Mouse (Mus musculus) forebrain, postnatal 0 days (tissue): ENCODE results near the gene Procr. TPM values are rescaled to one million over a fixed set of nuclear protein-coding genes. Genes with fewer than 3 reads are reported as not detected.
"Not testable (repeated sequence)": the region's sequence is repeated elsewhere in the genome, so short reads cannot be mapped to it uniquely, and the experiment has no call there.

ENCODE experiments used
- ATAC-seq: fragments of 200-750 bp; cut with Nextera tagmentation; 2 replicates; pipeline ENCODE4 v1.8.0; 2017; ENCODE audit warnings: mild to moderate bottlenecking, moderate library complexity
- DNase-seq: peaks from one replicate; pipeline ENCODE4 v3.0.0-alpha.2; 2015
- H3K27ac ChIP-seq: fragments of 300-500 bp; sonication (generic); 2 replicates; pipeline ENCODE4 v1.5.1; 2014; ENCODE audit warnings: low read depth, mild to moderate bottlenecking, antibody characterized with exemption, low read length, moderate library complexity, mixed read lengths
- H3K27me3 ChIP-seq: fragments of 300-500 bp; sonication (generic); 2 replicates; pipeline ENCODE4 v1.6.1; 2014; ENCODE audit warnings: mild to moderate bottlenecking, low read length, mixed read lengths; ENCODE audit not compliant: insufficient read depth
- H3K36me3 ChIP-seq: fragments of 300-500 bp; sonication (generic); 2 replicates; pipeline ENCODE4 v1.6.1; 2014; ENCODE audit warnings: mild to moderate bottlenecking, moderate library complexity; ENCODE audit not compliant: insufficient read depth
- H3K4me1 ChIP-seq: fragments of 300-500 bp; sonication (generic); 2 replicates; pipeline ENCODE4 v1.6.1; 2014; ENCODE audit warnings: antibody characterized with exemption; ENCODE audit not compliant: insufficient read depth
- H3K4me2 ChIP-seq: fragments of 300-500 bp; sonication (generic); 2 replicates; pipeline ENCODE4 v1.6.1; 2014; ENCODE audit warnings: low read depth, mild to moderate bottlenecking, moderate library complexity
- H3K4me3 ChIP-seq: fragments of 300-500 bp; sonication (generic); 2 replicates; pipeline ENCODE4 v1.5.1; 2014; ENCODE audit warnings: low read depth, low read length, mixed read lengths
- H3K9ac ChIP-seq: fragments of 300-500 bp; sonication (generic); 2 replicates; pipeline ENCODE4 v1.6.1; 2014; ENCODE audit warnings: mild to moderate bottlenecking
- H3K9me3 ChIP-seq: fragments of 300-500 bp; sonication (generic); 2 replicates; pipeline ENCODE4 v1.6.1; 2016; ENCODE audit warnings: low read length
- CTCF ChIP-seq: sonication (generic); IDR thresholded peaks from 2 replicates; pipeline ENCODE4 v1.5.1; 2016; ENCODE audit warnings: antibody characterized with exemption, control low read depth, low read depth
- WGBS: fragments of 180-500 bp; shearing (Covaris S2); extraction: QIAGEN DNeasy Blood & Tissue Kit; methylation state at CpG from one replicate; pipeline ENCODE4 v1.1.7; 2014; 5-methylcytosine and 5-hydroxymethylcytosine counted together
- polyA plus RNA-seq: library from polyadenylated mRNA; unstranded; fragments of >200 nt; fragmentation: Nextera tagmentation; extraction: Ambion mirVana; gene quantifications from 2 replicates; pipeline ENCODE4 v1.2.1, GENCODE M21; 2015
- total RNA-seq: library from RNA; depleted of rRNA; stranded (reverse); fragments of >200 nt; gene quantifications from 2 replicates; pipeline ENCODE4 v1.2.3, GENCODE M21; 2014

Gene Procr
- total and polyA plus RNA-seq, 2 experiments from 2014 or later = 1.6 to 1.9 TPM

GRCm38 (mm10) chr2:155735080-155735479 lies 15.8 kb upstream of the Procr start:
- no peak overlapping the region for H3K4me3 ChIP-seq
- H3K9ac ChIP-seq = no peak overlapping the region
- no peaks in the 10 kb centered on the region for H3K4me1 ChIP-seq
- H3K4me2 ChIP-seq = no peak overlapping the region
- no peak for TF ChIP-seq CTCF
- no peak overlapping the region for H3K27ac ChIP-seq
- 82% methylated on average over 5 of the region's 5 CpGs for WGBS
- no peak for ATAC-seq
- DNase-seq = no peak
- H3K36me3 ChIP-seq = no peaks in the 10 kb centered on the region
- no peaks in the 10 kb centered on the region for H3K27me3 ChIP-seq
- no peaks in the 10 kb centered on the region for H3K9me3 ChIP-seq

GRCm38 (mm10) chr2:155735766-155736165 lies 15.2 kb upstream of the Procr start, which contains the start of gene Gm17581:
Gene Gm17581, minus strand, starts transcription at chr2:155735866.
- not testable (repeated sequence) for H3K9ac ChIP-seq, H3K4me1 ChIP-seq, H3K4me3 ChIP-seq, H3K4me2 ChIP-seq, H3K9me3 ChIP-seq, H3K36me3 ChIP-seq, ATAC-seq, H3K27me3 ChIP-seq, H3K27ac ChIP-seq, DNase-seq
- 90% methylated on average over 5 of the region's 5 CpGs for WGBS

GRCm38 (mm10) chr2:155736936-155737335 lies 14.0 kb upstream of the Procr start:
- DNase-seq (no peak), ATAC-seq (no peak)
- Histone ChIP-seq H3K9me3 (no peaks in the 10 kb centered on the region), H3K9ac (no peak overlapping the region), H3K4me3 (no peak overlapping the region), H3K27ac (no peak overlapping the region), H3K4me2 (no peak overlapping the region), H3K36me3 (no peaks in the 10 kb centered on the region), H3K4me1 (no peaks in the 10 kb centered on the region), H3K27me3 (no peaks in the 10 kb centered on the region)
- WGBS = 80% methylated on average over 6 of the region's 6 CpGs
- no peak for TF ChIP-seq CTCF

GRCm38 (mm10) chr2:155737803-155738202 lies 13.1 kb upstream of the Procr start:
- H3K27me3 ChIP-seq = no peaks in the 10 kb centered on the region
- H3K4me2 ChIP-seq = no peak overlapping the region
- H3K9ac ChIP-seq = no peak overlapping the region
- no peak overlapping the region for H3K27ac ChIP-seq
- ATAC-seq = no peak
- no peak for TF ChIP-seq CTCF
- no peak for DNase-seq
- no peaks in the 10 kb centered on the region for H3K9me3 ChIP-seq
- 70% methylated on average over 9 of the region's 9 CpGs for WGBS
- no peaks in the 10 kb centered on the region for H3K36me3 ChIP-seq
- H3K4me3 ChIP-seq = no peak overlapping the region
- H3K4me1 ChIP-seq = no peaks in the 10 kb centered on the region

GRCm38 (mm10) chr2:155742211-155742610 lies 8.7 kb upstream of the Procr start:
- 80% methylated on average over 11 of the region's 11 CpGs for WGBS

GRCm38 (mm10) chr2:155742931-155743337 lies 8.0 kb upstream of the Procr start:
- no peak overlapping the region for H3K4me3 ChIP-seq

More at GRCm38 (mm10) chr2:155742211-155742610, 8.7 kb upstream of the Procr start:
- TF ChIP-seq CTCF = no peak
- H3K27me3 ChIP-seq = no peaks in the 10 kb centered on the region
- H3K9me3 ChIP-seq = no peaks in the 10 kb centered on the region
- no peak overlapping the region for H3K27ac ChIP-seq
- no peak overlapping the region for H3K4me2 ChIP-seq
- DNase-seq = no peak
- H3K36me3 ChIP-seq = no peaks in the 10 kb centered on the region
- no peak overlapping the region for H3K4me3 ChIP-seq
- ATAC-seq = no peak
- no peak overlapping the region for H3K9ac ChIP-seq
- no peaks in the 10 kb centered on the region for H3K4me1 ChIP-seq

GRCm38 (mm10) chr2:155743351-155743750 lies 7.6 kb upstream of the Procr start:
- Histone ChIP-seq H3K36me3 (no peaks in the 10 kb centered on the region), H3K9ac (no peak overlapping the region), H3K27ac (no peak overlapping the region), H3K9me3 (no peaks in the 10 kb centered on the region), H3K4me3 (no peak overlapping the region), H3K27me3 (no peaks in the 10 kb centered on the region), H3K4me2 (no peak overlapping the region), H3K4me1 (no peaks in the 10 kb centered on the region)
- WGBS = 85% methylated on average over 9 of the region's 9 CpGs
- ATAC-seq = no peak
- no peak for TF ChIP-seq CTCF
- DNase-seq = no peak

More at GRCm38 (mm10) chr2:155742931-155743337, 8.0 kb upstream of the Procr start:
- H3K4me2 ChIP-seq = no peak overlapping the region
- no peaks in the 10 kb centered on the region for H3K9me3 ChIP-seq
- H3K9ac ChIP-seq = no peak overlapping the region
- no peaks in the 10 kb centered on the region for H3K27me3 ChIP-seq
- WGBS = 66% methylated on average over 12 of the region's 12 CpGs
- no peaks in the 10 kb centered on the region for H3K36me3 ChIP-seq
- no peaks in the 10 kb centered on the region for H3K4me1 ChIP-seq
- H3K27ac ChIP-seq = no peak overlapping the region
- DNase-seq (no peak), ATAC-seq (no peak)
- no peak for TF ChIP-seq CTCF

GRCm38 (mm10) chr2:155745487-155745886 lies 5.4 kb upstream of the Procr start:
- Histone ChIP-seq H3K4me3 (no peak overlapping the region), H3K27ac (no peak overlapping the region), H3K9ac (no peak overlapping the region), H3K36me3 (no peaks in the 10 kb centered on the region), H3K27me3 (no peaks in the 10 kb centered on the region), H3K4me2 (no peak overlapping the region), H3K9me3 (no peaks in the 10 kb centered on the region), H3K4me1 (no peaks in the 10 kb centered on the region)
- ATAC-seq = no peak
- 64% methylated on average over 3 of the region's 3 CpGs for WGBS
- no peak for DNase-seq
- no peak for TF ChIP-seq CTCF
